Mouse (Mus musculus) heart, embryonic 10.5 days (tissue): ENCODE measurements at regions not wholly inside any gene's neighbourhood (a gene's known extent, or its start where the extent isn't known, plus 50 kb on each side); places are given as distances from the start of the nearest gene placed in this dataset.
A peak's percentile ranks its signal among the peaks of the same experiment; 100 is the strongest.

Experiments
- DNase-seq: peaks from one replicate; pipeline ENCODE4 v3.0.0-alpha.2; 2017; ENCODE audit warnings: low spot score
- H3K27ac ChIP-seq: fragments of 300-500 bp; sonication (generic); 2 replicates; pipeline ENCODE4 v1.5.1; 2016; ENCODE audit warnings: mild to moderate bottlenecking
- H3K27me3 ChIP-seq: fragments of 300-500 bp; sonication (generic); 2 replicates; pipeline ENCODE4 v1.6.1; 2016; ENCODE audit warnings: mild to moderate bottlenecking; ENCODE audit not compliant: poor library complexity, insufficient read depth, severe bottlenecking
- H3K36me3 ChIP-seq: fragments of 300-500 bp; sonication (generic); 2 replicates; pipeline ENCODE4 v1.6.1; 2016; ENCODE audit warnings: mild to moderate bottlenecking, moderate library complexity
- H3K4me1 ChIP-seq: fragments of 300-500 bp; sonication (generic); 2 replicates; pipeline ENCODE4 v1.6.1; 2016; ENCODE audit warnings: mild to moderate bottlenecking
- H3K4me3 ChIP-seq: fragments of 300-500 bp; sonication (generic); 2 replicates; pipeline ENCODE4 v1.5.1; 2016; ENCODE audit warnings: mild to moderate bottlenecking, moderate library complexity
- H3K9me3 ChIP-seq: fragments of 300-500 bp; sonication (generic); 2 replicates; pipeline ENCODE4 v1.6.1; 2016; ENCODE audit warnings: mild to moderate bottlenecking, moderate library complexity
- WGBS: fragments of 180-500 bp; shearing (Covaris S2); methylation state at CpG from one replicate; pipeline ENCODE4 v1.1.7; 2016; 5-methylcytosine and 5-hydroxymethylcytosine counted together

- 69% methylated on average over 5 of the region's 5 CpGs for WGBS
- H3K4me1 ChIP-seq, result peaks cover 3% of the 10 kb centered on the region; the same call in 1 of the 2 replicates
- H3K9me3 ChIP-seq, result no peaks in the 10 kb centered on the region
- no peak overlapping the region for H3K4me3 ChIP-seq
- no peak for DNase-seq
- no peaks in the 10 kb centered on the region for H3K36me3 ChIP-seq
- no peaks in the 10 kb centered on the region; the same call in 1 of the 2 replicates for H3K27me3 ChIP-seq
- no peak overlapping the region for H3K27ac ChIP-seq
Measured at GRCm38 (mm10) chr2:72841367-72841766, 138.9 kb downstream of the Sp3 start.

GRCm38 (mm10) chr2:72843610-72844009 is 136.6 kb downstream of the Sp3 start:
- no peaks in the 10 kb centered on the region for H3K36me3 ChIP-seq
- H3K4me1 ChIP-seq, result 0 out of 2 replicates have a peak, but pooled peaks cover 3% of the 10 kb centered on the region
- H3K9me3 ChIP-seq, result no peaks in the 10 kb centered on the region
- H3K27me3 ChIP-seq, result no peaks in the 10 kb centered on the region; the same call in 1 of the 2 replicates
- DNase-seq, result no peak
- no peak overlapping the region for H3K4me3 ChIP-seq
- no peak overlapping the region for H3K27ac ChIP-seq
- WGBS, result 91% methylated on average over 2 of the region's 2 CpGs

GRCm38 (mm10) chr2:72849441-72850192 is 130.6 kb downstream of the Sp3 start:
- DNase-seq, result peak; percentile 68
- Histone ChIP-seq H3K27me3 (no peaks in the 10 kb centered on the region), H3K36me3 (no peaks in the 10 kb centered on the region), H3K4me3 (0 out of 2 replicates have a peak overlapping the region, but pooled peaks have one; percentile 8), H3K4me1 (peaks cover 11% of the 10 kb centered on the region), H3K27ac (peak overlapping the region; percentile 29; the same call in 1 of the 2 replicates), H3K9me3 (no peaks in the 10 kb centered on the region)
- 40% methylated on average over 12 of the region's 12 CpGs for WGBS

GRCm38 (mm10) chr2:72852509-72852908 is 127.7 kb downstream of the Sp3 start:
- no peaks in the 10 kb centered on the region for H3K27me3 ChIP-seq
- H3K4me3 ChIP-seq, result no peak overlapping the region
- H3K4me1 ChIP-seq, result peaks cover 11% of the 10 kb centered on the region
- DNase-seq, result peak; percentile 63
- H3K27ac ChIP-seq, result no peak overlapping the region
- 68% methylated on average over 4 of the region's 4 CpGs for WGBS
- no peaks in the 10 kb centered on the region for H3K9me3 ChIP-seq
- no peaks in the 10 kb centered on the region for H3K36me3 ChIP-seq

- no peak overlapping the region for H3K27ac ChIP-seq
- no peaks in the 10 kb centered on the region for H3K36me3 ChIP-seq
- WGBS, result 83% methylated on average over 11 of the region's 11 CpGs
- peaks cover 3% of the 10 kb centered on the region; the same call in 1 of the 2 replicates for H3K4me1 ChIP-seq
- no peaks in the 10 kb centered on the region for H3K9me3 ChIP-seq
- DNase-seq, result no peak
- H3K4me3 ChIP-seq, result no peak overlapping the region
- H3K27me3 ChIP-seq, result no peaks in the 10 kb centered on the region
Measured at GRCm38 (mm10) chr2:72855276-72855970, 124.8 kb downstream of the Sp3 start.

- WGBS, result 87% methylated on average over 13 of the region's 13 CpGs
- H3K4me1 ChIP-seq, result no peaks in the 10 kb centered on the region; the same call in 1 of the 2 replicates
- H3K27ac ChIP-seq, result no peak overlapping the region
- H3K36me3 ChIP-seq, result no peaks in the 10 kb centered on the region
- DNase-seq, result no peak
- no peak overlapping the region for H3K4me3 ChIP-seq
- no peaks in the 10 kb centered on the region for H3K27me3 ChIP-seq
- H3K9me3 ChIP-seq, result no peaks in the 10 kb centered on the region
Measured at GRCm38 (mm10) chr2:72855971-72856755, 124.1 kb downstream of the Sp3 start.

- Histone ChIP-seq H3K27me3 (no peaks in the 10 kb centered on the region), H3K27ac (no peak overlapping the region), H3K9me3 (no peaks in the 10 kb centered on the region), H3K36me3 (no peaks in the 10 kb centered on the region), H3K4me3 (no peak overlapping the region), H3K4me1 (peaks cover 5% of the 10 kb centered on the region; the same call in 1 of the 2 replicates)
- WGBS, result 89% methylated on average over 5 of the region's 5 CpGs
- no peak for DNase-seq
Measured at GRCm38 (mm10) chr2:72857377-72857776, 122.9 kb downstream of the Sp3 start.

- no peaks in the 10 kb centered on the region for H3K9me3 ChIP-seq
- no peak overlapping the region for H3K4me3 ChIP-seq
- DNase-seq, result no peak
- H3K27ac ChIP-seq, result no peak overlapping the region
- WGBS, result 59% methylated on average over 19 of the region's 19 CpGs
- no peaks in the 10 kb centered on the region for H3K36me3 ChIP-seq
- 0 out of 2 replicates have a peak, but pooled peaks cover 5% of the 10 kb centered on the region for H3K4me1 ChIP-seq
- 0 out of 2 replicates have a peak, but pooled peaks cover 4% of the 10 kb centered on the region for H3K27me3 ChIP-seq
Measured at GRCm38 (mm10) chr2:72865462-72866365, 114.5 kb downstream of the Sp3 start.

GRCm38 (mm10) chr2:72866366-72866688 is 113.9 kb downstream of the Sp3 start:
- 0 out of 2 replicates have a peak, but pooled peaks cover 4% of the 10 kb centered on the region for H3K4me1 ChIP-seq
- DNase-seq, result no peak
- H3K9me3 ChIP-seq, result no peaks in the 10 kb centered on the region
- 63% methylated on average over 2 of the region's 2 CpGs for WGBS
- 0 out of 2 replicates have a peak, but pooled peaks cover 4% of the 10 kb centered on the region for H3K27me3 ChIP-seq
- H3K27ac ChIP-seq, result no peak overlapping the region
- no peaks in the 10 kb centered on the region for H3K36me3 ChIP-seq
- H3K4me3 ChIP-seq, result no peak overlapping the region

GRCm38 (mm10) chr2:72868173-72868572 is 112.1 kb downstream of the Sp3 start:
- Histone ChIP-seq H3K9me3 (no peaks in the 10 kb centered on the region), H3K4me1 (no peaks in the 10 kb centered on the region), H3K4me3 (no peak overlapping the region), H3K36me3 (no peaks in the 10 kb centered on the region), H3K27ac (no peak overlapping the region), H3K27me3 (0 out of 2 replicates have a peak, but pooled peaks cover 4% of the 10 kb centered on the region)
- 90% methylated on average over 3 of the region's 3 CpGs for WGBS
- DNase-seq, result no peak

GRCm38 (mm10) chr2:72871836-72872235 is 108.4 kb downstream of the Sp3 start:
- Histone ChIP-seq H3K4me1 (no peaks in the 10 kb centered on the region), H3K27ac (no peak overlapping the region), H3K4me3 (no peak overlapping the region), H3K9me3 (no peaks in the 10 kb centered on the region), H3K36me3 (no peaks in the 10 kb centered on the region), H3K27me3 (0 out of 2 replicates have a peak, but pooled peaks cover 4% of the 10 kb centered on the region)
- 78% methylated on average over 5 of the region's 5 CpGs for WGBS
- DNase-seq, result no peak

- no peak for DNase-seq
- no peaks in the 10 kb centered on the region for H3K36me3 ChIP-seq
- H3K4me3 ChIP-seq, result no peak overlapping the region
- no peaks in the 10 kb centered on the region for H3K4me1 ChIP-seq
- H3K27ac ChIP-seq, result no peak overlapping the region
- H3K9me3 ChIP-seq, result no peaks in the 10 kb centered on the region
- no peaks in the 10 kb centered on the region for H3K27me3 ChIP-seq
- 73% methylated on average over 10 of the region's 10 CpGs for WGBS
Measured at GRCm38 (mm10) chr2:72873948-72874347, 106.3 kb downstream of the Sp3 start.
